Mouse (Mus musculus) bone marrow, adult 2 months (tissue): ENCODE measurements around the gene Chst12.

ENCODE experiments used
- CTCF ChIP-seq: fragments of 200-500 bp; IDR thresholded peaks from 2 replicates; pipeline ENCODE4 v1.5.1; 2011; ENCODE audit warnings: low read length, control low read depth; ENCODE audit not compliant: control insufficient read depth, insufficient read depth
- POLR2A ChIP-seq: fragments of 200-500 bp; IDR thresholded peaks from 2 replicates; pipeline ENCODE4 v1.6.1; 2011; ENCODE audit warnings: low read depth, mild to moderate bottlenecking, control low read depth, low read length, borderline replicate concordance; ENCODE audit not compliant: control insufficient read depth

GRCm38 (mm10) chr5:140517921-140518230, 12.5 kb downstream of the Chst12 start:
- TF ChIP-seq POLR2A = no peak
- TF ChIP-seq CTCF = no peak
